Mouse (Mus musculus): Measurements from ENCODE around the gene Clcn3.
A peak's percentile ranks its signal among the peaks of the same experiment; 100 is the strongest.

Clcn3 gene

DNA sequence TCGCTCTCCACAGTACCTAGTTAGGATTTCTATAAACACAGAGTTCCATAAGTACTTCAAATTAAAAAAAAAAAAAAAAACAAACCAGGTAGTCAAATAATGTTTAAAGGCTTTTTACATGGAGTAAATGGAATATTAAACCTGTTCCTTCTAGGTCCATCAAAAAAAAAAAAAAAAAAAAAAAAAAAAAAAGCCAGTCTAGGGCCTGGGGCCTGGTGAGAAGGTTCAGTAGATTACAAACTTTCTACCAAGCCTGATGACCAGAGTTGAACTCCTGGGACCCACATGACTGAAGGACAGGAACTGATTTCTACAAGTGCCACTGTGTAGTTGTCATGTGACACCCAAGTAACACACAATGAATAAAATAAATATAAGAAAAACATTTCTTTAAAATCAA, 31.3 kb downstream of the Clcn3 start:
- DNase-seq = no peak

GRCm38 (mm10) chr8:60951271-60951670, 31.8 kb downstream of the Clcn3 start:
- peak; percentile 71 for DNase-seq

GRCm38 (mm10) chr8:60949859-60950258, 33.2 kb downstream of the Clcn3 start:
- DNase-seq = no peak

- no peak for DNase-seq
These were observed 35.6 kb downstream of the Clcn3 start for GRCm38 (mm10) chr8:60947503-60947902.

DNA sequence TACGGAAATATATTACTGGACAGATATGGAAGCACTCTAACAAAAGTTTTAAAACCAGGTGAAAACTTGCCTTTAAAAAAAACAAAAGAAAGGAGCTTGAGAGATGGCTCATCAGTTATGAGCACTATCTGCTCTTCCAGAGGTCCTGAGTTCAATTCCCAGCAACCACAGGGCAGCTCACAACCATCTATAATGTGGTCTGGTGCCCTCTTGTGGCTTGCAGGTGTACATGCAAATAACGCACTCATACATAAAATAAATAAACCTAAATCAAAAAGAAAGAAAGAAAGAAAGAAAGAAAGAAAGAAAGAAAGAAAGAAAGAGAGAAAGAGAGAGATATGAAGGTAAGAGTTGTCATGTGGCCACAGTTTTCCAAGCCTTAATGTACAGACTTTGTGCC, 40.2 kb downstream of the Clcn3 start:
- DNase-seq = no peak

DNA sequence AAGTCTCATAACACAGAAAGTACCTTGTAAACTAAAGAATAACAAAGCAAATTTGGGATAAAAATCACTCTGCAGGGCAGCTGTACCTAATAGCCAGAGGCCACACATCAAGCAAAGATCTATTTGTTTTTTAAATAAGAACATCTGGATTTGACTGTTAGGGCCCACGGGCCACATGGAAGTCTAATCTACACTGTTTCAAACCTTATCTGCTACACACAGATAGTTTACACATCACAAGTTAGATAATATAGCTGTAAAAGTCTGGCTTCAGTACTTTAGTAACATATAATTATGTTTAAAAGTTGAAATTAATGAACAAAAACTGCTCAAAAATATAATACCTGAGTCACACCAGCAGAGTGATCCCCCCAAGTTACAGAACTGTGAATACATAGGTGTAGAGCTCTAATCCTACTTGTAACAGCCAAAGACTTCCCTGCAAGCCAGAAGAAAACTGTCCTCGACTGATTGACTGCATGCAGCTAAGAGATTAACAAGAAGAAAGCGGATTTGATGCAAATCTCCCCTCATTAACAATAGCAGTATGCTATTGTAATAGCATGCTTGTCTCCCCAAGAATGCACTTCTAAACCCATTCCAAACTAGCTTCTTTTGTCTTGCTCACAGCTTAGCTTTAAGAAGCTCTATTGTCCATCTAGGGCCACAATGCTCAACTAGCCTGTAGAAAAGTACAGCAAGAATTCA, 44.2 kb downstream of the Clcn3 start:
- no peak for DNase-seq

DNA sequence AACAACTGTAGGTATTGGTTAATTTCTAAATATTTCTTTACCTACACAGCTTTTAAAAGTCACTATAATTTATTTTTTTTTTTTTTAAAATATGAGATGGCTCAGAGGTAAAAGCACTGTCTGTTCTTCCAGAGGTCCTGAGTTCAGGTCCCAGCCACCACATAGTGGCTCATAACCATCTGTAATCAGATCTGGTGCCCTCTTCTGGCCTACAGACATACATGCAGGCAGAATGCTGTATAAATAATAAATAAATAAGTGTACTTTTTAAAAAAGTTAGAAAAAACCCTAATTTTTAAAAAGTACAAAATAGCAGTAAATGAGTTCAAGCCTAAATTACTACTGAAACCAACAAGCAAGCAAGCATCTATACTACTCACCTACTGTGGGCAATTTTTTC, 49.5 kb downstream of the Clcn3 start:
- DNase-seq = no peak

DNA sequence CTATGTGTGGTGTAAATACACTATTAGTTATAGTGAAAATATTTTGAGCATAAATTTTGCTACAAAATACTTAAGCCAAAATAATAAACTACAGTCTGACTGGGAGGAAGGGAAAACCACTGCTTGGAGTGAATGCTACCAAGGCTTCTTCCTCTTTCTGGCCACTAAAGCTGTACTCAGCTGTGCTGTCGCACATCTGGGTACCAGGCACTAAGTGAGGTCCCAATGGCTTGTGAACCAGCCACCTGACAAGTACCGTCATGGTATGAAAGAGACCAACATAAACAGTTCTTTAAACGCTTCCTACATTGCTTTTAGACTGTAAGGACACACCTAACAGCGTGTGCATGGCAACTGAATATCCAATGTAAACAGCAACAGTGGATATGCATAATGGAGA, 62.9 kb downstream of the Clcn3 start:
- DNase-seq = no peak

DNA sequence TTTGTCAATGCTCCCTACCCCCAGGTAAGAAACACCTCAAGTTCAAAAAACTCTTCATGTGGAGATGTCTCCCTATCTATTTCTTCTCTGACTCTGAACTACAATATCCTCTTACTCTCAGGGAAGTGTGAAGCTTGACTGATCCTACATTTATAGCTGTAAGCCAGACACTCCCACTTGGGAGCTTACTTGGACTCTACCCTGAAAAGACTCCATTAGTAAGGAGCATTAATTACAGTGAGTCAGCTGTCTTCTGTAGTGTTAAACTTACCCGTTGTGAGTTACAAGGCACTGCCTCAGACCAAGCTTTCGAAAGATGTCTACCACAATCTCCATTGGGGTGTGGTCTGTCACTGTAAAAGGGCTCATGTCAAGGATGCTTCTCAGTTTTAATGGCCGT, 64.0 kb downstream of the Clcn3 start:
- no peak for DNase-seq

DNA sequence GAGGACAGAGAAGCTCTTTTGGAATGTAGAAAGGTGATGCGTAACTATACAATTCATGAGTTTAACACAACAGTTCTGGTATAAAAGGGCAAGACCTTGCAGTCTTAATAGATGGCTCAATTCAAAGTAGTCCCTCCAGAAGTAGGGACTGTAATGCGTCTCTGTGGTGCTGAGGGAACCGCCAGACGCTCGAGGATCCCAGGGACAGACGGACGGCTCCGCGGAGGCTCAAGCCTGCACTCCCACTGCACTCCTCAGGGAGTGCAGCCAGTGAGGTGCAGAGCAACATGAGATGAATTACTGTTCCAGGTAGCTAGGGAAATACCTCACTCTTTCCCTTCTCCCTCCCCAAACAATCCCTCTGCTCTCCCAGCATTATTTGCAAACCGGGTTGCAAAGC, 70.5 kb downstream of the Clcn3 start:
- DNase-seq = no peak

DNA sequence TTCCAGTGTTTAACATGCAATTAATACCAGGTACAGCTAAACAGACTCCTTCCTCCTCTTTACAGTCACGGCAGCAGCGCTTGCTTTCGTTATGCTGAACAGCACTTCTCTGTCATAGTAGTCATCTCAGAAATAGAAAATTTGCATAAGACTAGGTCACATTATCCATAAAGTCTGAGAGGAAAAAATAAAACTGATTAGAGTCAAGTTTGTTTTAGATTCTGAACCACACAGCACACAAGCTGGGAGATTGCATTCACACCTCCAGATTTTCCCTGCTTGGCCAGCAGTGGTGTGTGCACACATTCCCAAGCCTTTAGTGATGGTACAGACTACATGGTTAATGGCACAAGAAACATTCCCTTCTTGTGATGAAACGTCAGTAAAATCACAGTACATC, 71.0 kb downstream of the Clcn3 start:
- DNase-seq = no peak

GRCm38 (mm10) chr8:60900147-60900546, 83.0 kb downstream of the Clcn3 start:
- DNase-seq = peak; percentile 19

- DNase-seq = no peak
These were observed 87.2 kb downstream of the Clcn3 start for GRCm38 (mm10) chr8:60895878-60896277.

DNA sequence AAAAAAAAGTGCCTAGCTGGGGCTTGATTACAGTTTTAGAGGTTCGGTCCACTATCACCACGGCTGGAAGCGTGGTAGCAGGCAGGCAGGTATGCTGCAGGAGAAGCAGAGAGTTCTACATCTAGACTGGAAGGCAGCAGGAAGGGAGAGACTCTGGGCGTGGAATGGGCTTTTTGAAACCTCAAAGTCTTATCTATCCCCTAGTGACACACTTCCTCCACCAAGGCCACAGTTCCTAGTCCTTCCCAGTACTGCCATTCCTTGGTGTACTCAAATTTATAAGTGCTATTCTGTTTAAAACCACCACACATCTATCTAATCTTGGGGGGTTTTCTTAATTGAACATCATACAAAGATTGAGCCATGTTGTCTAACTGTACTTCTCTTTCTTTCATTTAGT, 91.3 kb downstream of the Clcn3 start:
- DNase-seq = no peak

GRCm38 (mm10) chr8:60890520-60890874, 92.6 kb downstream of the Clcn3 start:
- no peak for DNase-seq

GRCm38 (mm10) chr8:60889843-60890519, 93.1 kb downstream of the Clcn3 start, which contains the start of gene Hpf1:
TSS of gene Hpf1 (plus strand) at chr8:60890418.
- DNase-seq = peak; percentile 93

GRCm38 (mm10) chr8:60889131-60889842, 93.8 kb downstream of the Clcn3 start:
- DNase-seq = no peak

GRCm38 (mm10) chr8:60886736-60887135, 96.4 kb downstream of the Clcn3 start:
- DNase-seq = no peak

DNA sequence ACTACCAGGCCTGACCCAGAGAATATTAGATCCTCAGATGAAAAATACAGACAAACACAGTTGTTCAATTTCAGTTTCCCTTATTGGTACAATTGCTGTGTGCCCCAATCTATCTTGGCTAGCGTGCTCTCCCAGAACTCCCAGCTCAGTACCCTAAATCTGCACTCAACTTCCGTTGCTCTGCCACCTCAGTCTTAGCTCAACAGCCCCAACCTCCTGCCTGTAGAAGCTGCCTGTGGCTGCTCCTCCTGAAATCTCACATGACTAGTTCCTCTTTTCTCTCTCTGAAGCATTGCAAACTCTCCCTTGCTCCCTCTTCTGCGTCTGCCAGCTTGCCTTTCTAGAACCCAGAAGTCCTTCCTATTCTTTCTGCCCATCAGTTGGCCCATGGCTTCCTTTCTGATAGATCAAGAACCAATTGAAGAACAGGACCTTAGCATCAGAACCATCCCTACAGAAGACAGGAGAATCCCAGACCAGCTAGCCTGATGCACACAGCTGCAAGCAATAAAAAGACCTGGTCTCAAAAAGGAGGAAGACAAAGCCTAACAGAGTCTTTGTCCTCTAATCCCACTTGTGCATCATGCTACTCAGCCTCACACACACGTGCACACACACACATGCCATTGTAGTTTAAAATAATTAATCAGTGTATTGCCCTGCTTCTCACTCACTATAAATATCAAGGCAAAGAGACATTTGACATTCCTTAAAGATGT, 99.5 kb downstream of the Clcn3 start:
- no peak for DNase-seq

GRCm38 (mm10) chr8:60878617-60879016, 104.5 kb downstream of the Clcn3 start:
- no peak for DNase-seq

DNA sequence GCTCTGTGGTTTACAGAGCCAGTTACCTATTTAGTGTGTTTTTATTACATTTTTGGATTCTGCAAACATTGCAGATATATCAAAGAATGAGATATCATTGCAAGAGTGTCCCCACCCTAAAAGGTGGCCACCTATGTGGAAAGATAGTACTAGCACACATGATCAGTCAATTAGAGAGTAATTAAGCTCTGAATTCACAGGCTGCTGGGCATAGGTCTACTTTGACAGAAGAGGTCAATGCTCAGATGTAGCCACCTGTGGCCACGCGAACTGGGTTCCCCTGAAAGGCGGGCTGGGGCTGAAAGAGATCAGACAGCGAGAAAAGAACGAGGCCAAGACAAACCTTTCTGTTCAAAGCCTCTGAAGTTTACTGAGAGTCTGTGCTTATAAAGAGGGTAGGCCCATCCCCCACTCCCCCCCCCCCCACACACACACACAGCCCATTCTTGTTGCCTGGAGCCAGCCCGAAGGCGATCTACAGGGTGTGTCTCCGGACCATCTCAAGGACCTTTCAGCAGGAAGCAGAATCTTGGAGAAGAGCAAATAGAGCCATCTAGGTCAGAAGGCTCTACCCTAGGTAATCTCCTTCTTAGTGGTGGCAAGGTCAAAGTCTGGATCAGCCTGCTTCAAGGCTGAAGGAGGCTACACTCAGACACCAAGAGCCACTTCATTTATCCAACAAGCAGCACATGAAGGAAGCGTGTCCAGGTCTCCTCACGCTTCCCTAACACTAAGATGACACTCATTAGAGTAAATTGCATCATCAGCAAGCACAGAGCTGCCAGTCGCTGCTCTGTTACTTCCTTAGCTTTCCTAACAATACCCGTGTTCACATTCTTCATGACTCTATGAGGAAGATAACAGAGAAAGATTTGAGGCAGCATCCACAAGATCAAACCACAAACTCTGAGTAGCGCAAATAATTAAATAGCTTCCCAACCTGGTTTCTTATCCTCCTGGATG, 112.6 kb downstream of the Clcn3 start:
- DNase-seq = no peak

- DNase-seq = no peak
These were observed 113.3 kb downstream of the Clcn3 start for GRCm38 (mm10) chr8:60869761-60870160.

Data from cerebellum, adult 9-10 months (tissue).